Mouse (Mus musculus) adrenal gland, postnatal 25 days (tissue): ENCODE results near the gene Yy1. TPM values are rescaled to one million over a fixed set of nuclear protein-coding genes. Genes with fewer than 3 reads are reported as not detected.

Experiments
- DNase-seq: peaks from one replicate; pipeline ENCODE4 v3.0.0; 2021; ENCODE audit warnings: mixed read lengths
- long read RNA-seq: library from polyadenylated mRNA; stranded (forward); transcript quantifications from one replicate; pipeline ENCODE4 v2.0.0, GENCODE M21; 2021
- total RNA-seq: library from RNA; stranded (reverse); gene quantifications from 2 replicates; pipeline ENCODE4 v1.2.3, GENCODE M21; 2021

The Yy1 gene
- 77.9 and 100 TPM in 2 replicates for total RNA-seq
- long read RNA-seq, full-length matches to known transcripts = 26 of 43 reads
- long read RNA-seq, partial matches to known transcripts = 2 of 43 reads
- long read RNA-seq, other reads (novel, unspliced or antisense) = 15 of 43 reads

GRCm38 (mm10) chr12:108792546-108793452, at the start of gene Yy1:
Gene Yy1 (plus strand): TSS chr12:108792973.
- peak; percentile 99 for DNase-seq

- DNase-seq = no peak
Measured at GRCm38 (mm10) chr12:108745990-108746389, 46.8 kb upstream of the Yy1 start.

- no peak for DNase-seq
Measured at GRCm38 (mm10) chr12:108749019-108749418, 43.8 kb upstream of the Yy1 start.

GRCm38 (mm10) chr12:108749454-108749853, 43.3 kb upstream of the Yy1 start:
- no peak for DNase-seq

GRCm38 (mm10) chr12:108750226-108750625, 42.5 kb upstream of the Yy1 start:
- no peak for DNase-seq

- no peak for DNase-seq
Measured at GRCm38 (mm10) chr12:108751790-108752189, 41.0 kb upstream of the Yy1 start.

- DNase-seq = no peak
Measured at GRCm38 (mm10) chr12:108755141-108755540, 37.6 kb upstream of the Yy1 start.

GRCm38 (mm10) chr12:108756611-108757010, 36.2 kb upstream of the Yy1 start:
- DNase-seq = no peak

GRCm38 (mm10) chr12:108757717-108758257, 35.0 kb upstream of the Yy1 start:
- DNase-seq = peak; percentile 98

- DNase-seq = no peak
Measured at GRCm38 (mm10) chr12:108758273-108758672, 34.5 kb upstream of the Yy1 start.

GRCm38 (mm10) chr12:108758682-108759081, 34.1 kb upstream of the Yy1 start:
- DNase-seq = no peak

GRCm38 (mm10) chr12:108759266-108759665, 33.5 kb upstream of the Yy1 start:
- no peak for DNase-seq

GRCm38 (mm10) chr12:108760016-108760415, 32.8 kb upstream of the Yy1 start:
- DNase-seq = no peak

GRCm38 (mm10) chr12:108760500-108761020, 32.2 kb upstream of the Yy1 start:
- no peak for DNase-seq

- no peak for DNase-seq
Measured at GRCm38 (mm10) chr12:108761209-108761608, 31.6 kb upstream of the Yy1 start.

- DNase-seq = no peak
Measured at GRCm38 (mm10) chr12:108761665-108762064, 31.1 kb upstream of the Yy1 start.

- no peak for DNase-seq
Measured at GRCm38 (mm10) chr12:108763057-108763796, 29.5 kb upstream of the Yy1 start.

- no peak for DNase-seq
Measured at GRCm38 (mm10) chr12:108764917-108765678, 27.7 kb upstream of the Yy1 start.

- peak; percentile 52 for DNase-seq
Measured at GRCm38 (mm10) chr12:108765751-108766221, 27.0 kb upstream of the Yy1 start.

GRCm38 (mm10) chr12:108766316-108766715, 26.5 kb upstream of the Yy1 start:
- DNase-seq = no peak

- DNase-seq = no peak
Measured at GRCm38 (mm10) chr12:108766866-108767265, 25.9 kb upstream of the Yy1 start.
